Mouse (Mus musculus): Measurements from ENCODE around the gene Tas2r144.

The Tas2r144 gene

GRCm38 (mm10) chr6:42215028-42215427, at the start of gene Tas2r144:
TSS of gene Tas2r144 (plus strand) at chr6:42215328.
- DNase-seq (ENCODE audit: low read depth in 2 of 2, low spot score in 2 of 2), result no peak

GRCm38 (mm10) chr6:42182462-42182861, 32.7 kb upstream of the Tas2r144 start:
- no peak for DNase-seq (ENCODE audit: low read depth in 2 of 2, low spot score in 2 of 2)

- DNase-seq (ENCODE audit: low read depth in 2 of 2, low spot score in 2 of 2), result no peak
These were observed 28.9 kb upstream of the Tas2r144 start for GRCm38 (mm10) chr6:42186230-42186629.

GRCm38 (mm10) chr6:42197710-42198109, 17.4 kb upstream of the Tas2r144 start:
- DNase-seq (ENCODE audit: low read depth in 2 of 2, low spot score in 2 of 2), result no peak

- no peak for DNase-seq (ENCODE audit: low read depth in 2 of 2, low spot score in 2 of 2)
These were observed 15.6 kb upstream of the Tas2r144 start for GRCm38 (mm10) chr6:42199498-42199897.

- DNase-seq (ENCODE audit: low read depth in 2 of 2, low spot score in 2 of 2), result no peak
These were observed 7.2 kb downstream of the Tas2r144 start for GRCm38 (mm10) chr6:42222286-42222685.

GRCm38 (mm10) chr6:42225046-42225445, 9.9 kb downstream of the Tas2r144 start:
- DNase-seq (ENCODE audit: low read depth in 2 of 2, low spot score in 2 of 2), result no peak

- peak; percentile 46 to 64 for DNase-seq (ENCODE audit: low read depth in 2 of 2, low spot score in 2 of 2)
These were observed 12.3 kb downstream of the Tas2r144 start for GRCm38 (mm10) chr6:42227240-42228101.

- no peak for DNase-seq (ENCODE audit: low read depth in 2 of 2, low spot score in 2 of 2)
These were observed 14.5 kb downstream of the Tas2r144 start for GRCm38 (mm10) chr6:42229610-42230009.

- no peak for DNase-seq (ENCODE audit: low read depth in 2 of 2, low spot score in 2 of 2)
These were observed 16.1 kb downstream of the Tas2r144 start for GRCm38 (mm10) chr6:42231191-42231590.

- DNase-seq (ENCODE audit: low read depth in 2 of 2, low spot score in 2 of 2), result no peak
These were observed 22.2 kb downstream of the Tas2r144 start for GRCm38 (mm10) chr6:42237276-42237805.

- no peak for DNase-seq (ENCODE audit: low read depth in 2 of 2, low spot score in 2 of 2)
These were observed 26.4 kb downstream of the Tas2r144 start for GRCm38 (mm10) chr6:42241311-42242045.

GRCm38 (mm10) chr6:42245711-42246353, 30.7 kb downstream of the Tas2r144 start, which contains the start of gene Gstk1:
TSS of gene Gstk1 (plus strand) at chr6:42245935.
- DNase-seq (ENCODE audit: low read depth in 2 of 2, low spot score in 2 of 2), result peak; percentile 67 to 69

GRCm38 (mm10) chr6:42247173-42247572, 32.0 kb downstream of the Tas2r144 start:
- DNase-seq (ENCODE audit: low read depth in 2 of 2, low spot score in 2 of 2), result no peak

- DNase-seq (ENCODE audit: low read depth in 2 of 2, low spot score in 2 of 2), result no peak
These were observed 32.9 kb downstream of the Tas2r144 start for GRCm38 (mm10) chr6:42247981-42248380.

GRCm38 (mm10) chr6:42251791-42252190, 36.7 kb downstream of the Tas2r144 start:
- DNase-seq (ENCODE audit: low read depth in 2 of 2, low spot score in 2 of 2), result no peak

GRCm38 (mm10) chr6:42253103-42253502, 38.0 kb downstream of the Tas2r144 start:
- no peak for DNase-seq (ENCODE audit: low read depth in 2 of 2, low spot score in 2 of 2)

GRCm38 (mm10) chr6:42257303-42257863, 42.3 kb downstream of the Tas2r144 start:
- peak; percentile 60 to 66 for DNase-seq (ENCODE audit: low read depth in 2 of 2, low spot score in 2 of 2)

- DNase-seq (ENCODE audit: low read depth in 2 of 2, low spot score in 2 of 2), result no peak
These were observed 45.3 kb downstream of the Tas2r144 start for GRCm38 (mm10) chr6:42260430-42260829.

- DNase-seq (ENCODE audit: low read depth in 2 of 2, low spot score in 2 of 2), result no peak
These were observed 46.5 kb downstream of the Tas2r144 start, which contains the start of gene Tmem139 for GRCm38 (mm10) chr6:42261524-42262170. TSS of gene Tmem139 (plus strand) at chr6:42261970.

All from CD8-positive naive resting alpha-beta T cell, adult 2 months (primary cell).